8 mouse cellular contexts compared by ENCODE assay signal in the genomic region with DNA sequence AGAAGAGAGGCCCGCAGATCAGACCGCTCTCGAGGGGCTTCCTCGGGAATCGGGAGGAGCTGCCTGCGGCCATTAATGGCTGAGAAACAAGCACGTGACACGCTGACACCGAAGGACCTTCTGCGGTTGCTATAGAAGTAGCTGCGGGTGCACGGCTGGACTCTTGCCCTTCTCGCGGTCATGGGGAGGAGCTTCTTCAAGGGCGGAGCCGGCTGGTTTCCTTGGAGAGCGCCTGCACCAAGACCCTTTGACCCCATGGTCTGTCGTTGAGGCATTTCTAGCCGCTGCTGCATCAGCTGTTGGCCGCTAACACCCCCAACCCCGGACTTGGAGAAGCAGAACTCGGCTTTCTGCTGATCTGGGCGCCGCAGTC. TPM values are rescaled to one million over a fixed set of nuclear protein-coding genes. Genes with fewer than 3 reads are reported as not detected.
A peak's percentile ranks its signal among the peaks of the same experiment; 100 is the strongest.
DNase-seq lines count a peak whose midpoint lies in the region; ATAC-seq and TF ChIP-seq lines count a peak whose summit lies in the region.

Gene Stub1 (minus strand): TSS at position 114 of the 373 bp plus-strand sequence.

- H3K79me2 ChIP-seq in MEL (ENCODE audit: control insufficient read depth, insufficient read depth, low read length, poor library complexity): peaks cover 52% of the 10 kb centered on the region

- ATAC-seq in forebrain, embryonic 13.5 days: no peak
- peak; percentile 51 for ATAC-seq in liver, embryonic 13.5 days (ENCODE audit: low read depth)
- peak; percentile 50 for ATAC-seq in neural tube, embryonic 12.5 days (ENCODE audit: low FRiP score, low read depth)

- peak within 1 kb of the TSS; percentile 95 for H3K9ac ChIP-seq in MEL (ENCODE audit: control insufficient read depth, low read depth, low read length, poor library complexity, severe bottlenecking)
- H3K9ac ChIP-seq in forebrain, embryonic 13.5 days: peak within 1 kb of the TSS; percentile 89
- H3K9ac ChIP-seq in liver, embryonic 13.5 days: peak within 1 kb of the TSS; percentile 92
- H3K9ac ChIP-seq in neural tube, embryonic 12.5 days: peak within 1 kb of the TSS; percentile 92

- H3K36me3 ChIP-seq in MEL (ENCODE audit: control insufficient read depth in 1 of 2, insufficient read depth in 2 of 2, low read length in 2 of 2): peaks cover 0 to 13% of the 10 kb centered on the region in 2 experiments; a peak in 2 of 4 replicates
- peaks cover 40% of the 10 kb centered on the region for H3K36me3 ChIP-seq in forebrain, embryonic 13.5 days (ENCODE audit: poor library complexity, severe bottlenecking)
- H3K36me3 ChIP-seq in liver, embryonic 13.5 days: peaks cover 53% of the 10 kb centered on the region
- H3K36me3 ChIP-seq in neural tube, embryonic 12.5 days: peaks cover 32% of the 10 kb centered on the region

- H3K27me3 ChIP-seq in MEL (ENCODE audit: control insufficient read depth in 1 of 2, insufficient read depth in 2 of 2, low read length in 2 of 2): no peaks in the 10 kb centered on the region
- no peaks in the 10 kb centered on the region for H3K27me3 ChIP-seq in forebrain, embryonic 13.5 days
- H3K27me3 ChIP-seq in liver, embryonic 13.5 days: no peaks in the 10 kb centered on the region
- no peaks in the 10 kb centered on the region for H3K27me3 ChIP-seq in neural tube, embryonic 12.5 days (replicated peaks)

- peak within 1 kb of the TSS; percentile 98 for H3K4me2 ChIP-seq in forebrain, embryonic 13.5 days
- peak within 1 kb of the TSS; percentile 99 for H3K4me2 ChIP-seq in liver, embryonic 13.5 days
- H3K4me2 ChIP-seq in neural tube, embryonic 12.5 days (replicated peaks): peak within 1 kb of the TSS; percentile 95

- peaks cover 2 to 34% of the 10 kb centered on the region in 2 experiments; a peak in 3 of 4 replicates for H3K4me1 ChIP-seq in MEL (ENCODE audit: control insufficient read depth in 1 of 2, insufficient read depth in 2 of 2, low read length in 2 of 2)
- H3K4me1 ChIP-seq in forebrain, embryonic 13.5 days: peaks cover 81% of the 10 kb centered on the region
- peaks cover 88% of the 10 kb centered on the region for H3K4me1 ChIP-seq in liver, embryonic 13.5 days (replicated peaks)
- H3K4me1 ChIP-seq in neural tube, embryonic 12.5 days: peaks cover 83% of the 10 kb centered on the region

- TF ChIP-seq POLR2A in MEL (IDR thresholded peaks at IDR 0.05; ENCODE audit: control insufficient read depth in 1 of 2, insufficient read depth in 1 of 2, low read depth in 1 of 2, low read length in 2 of 2, poor library complexity in 1 of 2): no peak; a peak in 1 of 4 replicates

- peak within 1 kb of the TSS; percentile 80 to 87 for H3K4me3 ChIP-seq in MEL (ENCODE audit: control insufficient read depth in 1 of 2, insufficient read depth in 1 of 2, low read depth in 2 of 2, low read length in 2 of 2)
- peak within 1 kb of the TSS; percentile 87 for H3K4me3 ChIP-seq in forebrain, embryonic 13.5 days
- peak within 1 kb of the TSS; percentile 85 for H3K4me3 ChIP-seq in liver, embryonic 13.5 days (replicated peaks)
- H3K4me3 ChIP-seq in neural tube, embryonic 12.5 days: peak within 1 kb of the TSS; percentile 79

- no peak for TF ChIP-seq EP300 in MEL (IDR thresholded peaks at IDR 0.05; ENCODE audit: low read depth in 1 of 2, low read length in 2 of 2)

- no peak for TF ChIP-seq RAD21 in MEL (IDR thresholded peaks at IDR 0.05; ENCODE audit: low read depth, low read length)

- no peak for TF ChIP-seq CTCF in MEL (IDR thresholded peaks at IDR 0.05 in 2 of 3, conservative IDR thresholded peaks at IDR 0.05 in 1 of 3; ENCODE audit: control insufficient read depth in 1 of 3, insufficient read depth in 1 of 3, low read depth in 2 of 3, low read length in 3 of 3, poor library complexity in 1 of 3, severe bottlenecking in 1 of 3)

- under 1% methylated on average over 24 of the region's 24 CpGs for WGBS in forebrain, embryonic 13.5 days
- under 1% methylated on average over 24 of the region's 24 CpGs for WGBS in liver, embryonic 13.5 days (ENCODE audit: insufficient replicate concordance)
- WGBS in neural tube, embryonic 12.5 days: under 1% methylated on average over 24 of the region's 24 CpGs

- no peak for DNase-seq in MEL (ENCODE audit: low read depth, low spot score)
- peak; percentile 70 for DNase-seq in brain, embryonic 18.5 days (ENCODE audit: low read depth, low spot score)
- peak; percentile 95 to 96 for DNase-seq in heart, postnatal 10 days
- peak; percentile 96 to 97 for DNase-seq in kidney, postnatal 36 days
- DNase-seq in liver, embryonic 13.5 days: peak; percentile 76
- DNase-seq in urinary bladder, postnatal 25 days (ENCODE audit: low spot score): peak; percentile 82

- H3K27ac ChIP-seq in MEL (ENCODE audit: control insufficient read depth, low read depth, low read length): peak within 1 kb of the TSS; percentile 82
- H3K27ac ChIP-seq in forebrain, embryonic 13.5 days: peak within 1 kb of the TSS; percentile 90
- peak within 1 kb of the TSS; percentile 93 for H3K27ac ChIP-seq in liver, embryonic 13.5 days
- H3K27ac ChIP-seq in neural tube, embryonic 12.5 days: peak within 1 kb of the TSS; percentile 88

- no peaks in the 10 kb centered on the region for H3K9me3 ChIP-seq in MEL (replicated peaks; ENCODE audit: insufficient read depth, low read length)
- no peaks in the 10 kb centered on the region for H3K9me3 ChIP-seq in forebrain, embryonic 13.5 days (replicated peaks)
- no peaks in the 10 kb centered on the region for H3K9me3 ChIP-seq in liver, embryonic 13.5 days (replicated peaks)
- H3K9me3 ChIP-seq in neural tube, embryonic 12.5 days: no peaks in the 10 kb centered on the region

- intact Hi-C loops in heart, postnatal 10 days (cut with DNase I): no loop called here

TF ChIP-seq in MEL, 35 proteins besides CTCF, POLR2A, EP300 and RAD21 (continues in another document):
- TF ChIP-seq MXI1 (IDR thresholded peaks at IDR 0.05; ENCODE audit: low read depth, low read length) (no peak; the same call in 1 of the 2 replicates), MAZ (IDR thresholded peaks at IDR 0.05; ENCODE audit: low read depth, low read length) (0 out of 2 replicates have a peak, but pooled peaks have one; percentile 5), ZMIZ1 (IDR thresholded peaks at IDR 0.05; ENCODE audit: low read depth, low read length) (peak; percentile 21; the same call in 1 of the 2 replicates), RCOR1 (IDR thresholded peaks at IDR 0.05; ENCODE audit: low read depth, low read length) (no peak), UBTF (IDR thresholded peaks at IDR 0.05; ENCODE audit: borderline replicate concordance, insufficient read depth, low read depth, low read length) (no peak), POLR2AphosphoS2 (IDR thresholded peaks at IDR 0.05; ENCODE audit: low read length) (peak; percentile 75; the same call in 1 of the 2 replicates), MAX (IDR thresholded peaks at IDR 0.05; ENCODE audit: low read length) (no peak; the same call in 1 of the 2 replicates), HCFC1 (IDR thresholded peaks at IDR 0.05; ENCODE audit: low read depth, low read length) (no peak), POLR2AphosphoS5 (IDR thresholded peaks at IDR 0.05; ENCODE audit: borderline replicate concordance, low read depth, low read length) (no peak), MAFK (IDR thresholded peaks at IDR 0.05; ENCODE audit: borderline replicate concordance, low read depth, low read length) (no peak), TCF12 (IDR thresholded peaks at IDR 0.05; ENCODE audit: low read depth, low read length) (0 out of 2 replicates have a peak, but pooled peaks have one; percentile 1), ZKSCAN1 (IDR thresholded peaks at IDR 0.05; ENCODE audit: low read depth, low read length) (no peak), USF1 (IDR thresholded peaks at IDR 0.05; ENCODE audit: low read depth, low read length) (peak; percentile 57), ELF1 (IDR thresholded peaks at IDR 0.05; ENCODE audit: low read depth, low read length) (no peak), MEF2A (IDR thresholded peaks at IDR 0.05; ENCODE audit: extremely low read depth, insufficient replicate concordance, low read depth, low read length, poor library complexity, severe bottlenecking) (no peak), ZNF384 (IDR thresholded peaks at IDR 0.05; ENCODE audit: low read depth, low read length) (no peak), TBP (IDR thresholded peaks at IDR 0.05; ENCODE audit: low read depth, low read length) (no peak), ZC3H11A (IDR thresholded peaks at IDR 0.05; ENCODE audit: low read depth, low read length) (no peak), NRF1 (IDR thresholded peaks at IDR 0.05; ENCODE audit: insufficient read depth, low read depth, low read length, poor library complexity, severe bottlenecking) (no peak), MYC (IDR thresholded peaks at IDR 0.05; ENCODE audit: low read depth, low read length) (0 out of 2 replicates have a peak, but pooled peaks have one; percentile 62), CHD2 (IDR thresholded peaks at IDR 0.05; ENCODE audit: low read length) (no peak), GATA1 (IDR thresholded peaks at IDR 0.05; ENCODE audit: low read depth, low read length) (no peak), E2F4 (IDR thresholded peaks at IDR 0.05; ENCODE audit: borderline replicate concordance, low read depth, low read length) (no peak), ETS1 (IDR thresholded peaks at IDR 0.05; ENCODE audit: low read depth, low read length) (no peak), TAL1 (IDR thresholded peaks at IDR 0.05; ENCODE audit: low read length) (no peak), MYB (IDR thresholded peaks at IDR 0.05; ENCODE audit: low read depth, low read length) (no peak), KAT2A (conservative IDR thresholded peaks at IDR 0.05; ENCODE audit: low read depth, low read length) (no peak), CHD1 (IDR thresholded peaks at IDR 0.05; ENCODE audit: low read depth, low read length) (no peak), USF2 (IDR thresholded peaks at IDR 0.05; ENCODE audit: borderline replicate concordance in 1 of 2, insufficient read depth in 1 of 2, low read depth in 1 of 2, low read length in 2 of 2) (no peak), BHLHE40 (IDR thresholded peaks at IDR 0.05; ENCODE audit: borderline replicate concordance, low read depth, low read length) (peak; percentile 74; the same call in 1 of the 2 replicates), SMC3 (IDR thresholded peaks at IDR 0.05; ENCODE audit: low read depth, low read length) (no peak)

RNA-seq across cellular contexts. Expression of gene Stub1, which starts in this region (rescaled TPM):
- 74.0 and 75.0 TPM in 2 replicates for total RNA-seq in MEL (2012; rRNA removed)
- 10 to 100 TPM in 1 of 2 experiments, not detected in 1; 99.7 TPM for polyA plus RNA-seq in MEL (2012; ENCODE audit: insufficient read depth in 1 of 2, insufficient read length in 2 of 2, low read depth in 1 of 2, low replicate concordance in 2 of 2, missing spikeins in 1 of 2)
- 303 and 330 TPM in 2 replicates for polyA plus RNA-seq in forebrain, embryonic 13.5 days (2015; fragmentation: Nextera tagmentation; extraction: Ambion mirVana)
- 100 to 1,000 TPM; 123 to 132 TPM for total RNA-seq in heart, postnatal 10 days (2021)
- 130 TPM in 2 replicates for polyA plus RNA-seq in liver, embryonic 13.5 days (2015; fragmentation: Nextera tagmentation; extraction: Ambion mirVana)
- polyA plus RNA-seq in neural tube, embryonic 12.5 days (2016; fragmentation: Nextera tagmentation; extraction: Ambion mirVana): 293 and 301 TPM in 2 replicates
